Comparison of ENCODE assay signal across 18 mouse cellular contexts in genomic region chr17:64086875-64087608, GRCm38 (mm10).
DNase-seq lines count a peak whose midpoint lies in the region; ATAC-seq and TF ChIP-seq lines count a peak whose summit lies in the region.
"Had no signal": no experiment of that assay in that cellular context is flagged by ENCODE, and none has a peak within 500 bp of the region (broad histone marks: within the 10 kb centered on the region; RNA-seq: fewer than 3 reads in every experiment).

No protein-coding gene starts in this region.

- ATAC-seq in forebrain, postnatal 0 days: peak; percentile 69
- ATAC-seq in liver, embryonic 11.5 days (replicated peaks; ENCODE audit: low FRiP score): no peak
- ATAC-seq: intestine, embryonic 16.5 days had no signal

- no peak for TF ChIP-seq CTCF in forebrain, postnatal 0 days (IDR thresholded peaks at IDR 0.05; ENCODE audit: low read depth)
- TF ChIP-seq CTCF in layer of hippocampus, adult 2 months (conservative IDR thresholded peaks at IDR 0.05): no peak

- H3K9me3 ChIP-seq in forebrain, postnatal 0 days (ENCODE audit: low read length): no peaks in the 10 kb centered on the region
- H3K9me3 ChIP-seq in forebrain, embryonic 10.5 days: no peaks in the 10 kb centered on the region
- H3K9me3 ChIP-seq in liver, embryonic 11.5 days (ENCODE audit: control insufficient read depth, low read length): no peaks in the 10 kb centered on the region
- H3K9me3 ChIP-seq: neural tube, embryonic 15.5 days had no signal

- WGBS in forebrain, postnatal 0 days: 64% methylated on average over 11 of the region's 11 CpGs
- WGBS in forebrain, embryonic 10.5 days: 96% methylated on average over 11 of the region's 11 CpGs
- WGBS in liver, embryonic 11.5 days: 88% methylated on average over 11 of the region's 11 CpGs

- no peaks in the 10 kb centered on the region for H3K36me3 ChIP-seq in forebrain, postnatal 0 days (ENCODE audit: insufficient read depth)
- H3K36me3 ChIP-seq in forebrain, embryonic 10.5 days (replicated peaks): no peaks in the 10 kb centered on the region
- H3K36me3 ChIP-seq in liver, embryonic 11.5 days (ENCODE audit: control insufficient read depth, insufficient read depth, low read length): no peaks in the 10 kb centered on the region
- H3K36me3 ChIP-seq: neural tube, embryonic 15.5 days had no signal

- no peak overlapping the region for H3K4me2 ChIP-seq in forebrain, postnatal 0 days (ENCODE audit: low read depth)
- no peak overlapping the region for H3K4me2 ChIP-seq in liver, embryonic 11.5 days
- H3K4me2 ChIP-seq: neural tube, embryonic 15.5 days had no signal

- DNase-seq in forebrain, postnatal 0 days: peak; percentile 30
- no peak for DNase-seq in forebrain, embryonic 10.5 days (ENCODE audit: extremely low spot score, low spot score)
- no peak for DNase-seq in layer of hippocampus, adult 2 months (ENCODE audit: low spot score in 2 of 2)
- DNase-seq in layer of hippocampus, adult 11-12 months (ENCODE audit: low spot score): no peak
- peak; percentile 20 for DNase-seq in cerebellum, adult 11-12 months
- peak; percentile 66 to 81 for DNase-seq in cerebellum, postnatal 10 days
- no peak for DNase-seq in liver, embryonic 11.5 days (ENCODE audit: low spot score)
- DNase-seq in frontal cortex, postnatal 14 days (ENCODE audit: low spot score in 2 of 2): no peak
- DNase-seq: adrenal gland, postnatal 14 days; B cell, adult 2 months; embryo, embryonic 11 days; gastrocnemius, postnatal 25 days; heart, postnatal 14 days; thymus, postnatal 14 days had no signal

- H3K9ac ChIP-seq in forebrain, postnatal 0 days: no peak overlapping the region
- no peak overlapping the region for H3K9ac ChIP-seq in liver, embryonic 11.5 days (ENCODE audit: low read depth, low read length)
- H3K9ac ChIP-seq: liver, embryonic 14.5 days; neural tube, embryonic 15.5 days had no signal

- H3K27ac ChIP-seq in forebrain, postnatal 0 days (ENCODE audit: low read depth, low read length): no peak overlapping the region
- H3K27ac ChIP-seq in forebrain, embryonic 10.5 days: no peak overlapping the region
- H3K27ac ChIP-seq in layer of hippocampus, adult 2 months: 0 out of 2 replicates have a peak overlapping the region, but pooled peaks have one; percentile 10
- H3K27ac ChIP-seq in liver, embryonic 11.5 days (ENCODE audit: low read depth, low read length): no peak overlapping the region
- H3K27ac ChIP-seq: liver, embryonic 14.5 days; neural tube, embryonic 15.5 days had no signal

- H3K4me3 ChIP-seq in forebrain, postnatal 0 days (ENCODE audit: low read depth, low read length): no peak overlapping the region
- no peak overlapping the region for H3K4me3 ChIP-seq in forebrain, embryonic 10.5 days
- H3K4me3 ChIP-seq in layer of hippocampus, adult 2 months: no peak overlapping the region
- H3K4me3 ChIP-seq in liver, embryonic 11.5 days (ENCODE audit: low read depth, low read length): no peak overlapping the region
- H3K4me3 ChIP-seq: myocyte; neural tube, embryonic 15.5 days had no signal

- no peaks in the 10 kb centered on the region for H3K4me1 ChIP-seq in forebrain, postnatal 0 days (ENCODE audit: insufficient read depth)
- peaks cover 9% of the 10 kb centered on the region; the same call in 1 of the 2 replicates for H3K4me1 ChIP-seq in forebrain, embryonic 10.5 days
- no peaks in the 10 kb centered on the region for H3K4me1 ChIP-seq in liver, embryonic 11.5 days (replicated peaks; ENCODE audit: control insufficient read depth, insufficient read depth, low read length)
- H3K4me1 ChIP-seq: neural tube, embryonic 15.5 days had no signal

- H3K27me3 ChIP-seq in forebrain, postnatal 0 days (ENCODE audit: insufficient read depth, low read length): no peaks in the 10 kb centered on the region
- H3K27me3 ChIP-seq in forebrain, embryonic 10.5 days (ENCODE audit: poor library complexity, severe bottlenecking): no peaks in the 10 kb centered on the region
- H3K27me3 ChIP-seq in liver, embryonic 11.5 days (replicated peaks; ENCODE audit: control insufficient read depth, insufficient read depth, low read length): no peaks in the 10 kb centered on the region
- H3K27me3 ChIP-seq: neural tube, embryonic 15.5 days had no signal

Comparison
In these comparisons a context has a peak if more than half of its experiments do, and no peak if none do; other contexts are left out.
1. DNase-seq: peak in forebrain, postnatal 0 days (single experiment), cerebellum, adult 11-12 months (single experiment) and cerebellum, postnatal 10 days (2 of 2); none in forebrain, embryonic 10.5 days (single experiment), layer of hippocampus, adult 2 months (0 of 2), layer of hippocampus, adult 11-12 months (single experiment), liver, embryonic 11.5 days (single experiment) and frontal cortex, postnatal 14 days (0 of 2).